Mouse (Mus musculus) forebrain, embryonic 13.5 days (tissue): ENCODE results near the gene Etv6. TPM values are rescaled to one million over a fixed set of nuclear protein-coding genes. Genes with fewer than 3 reads are reported as not detected.

ENCODE experiments used
- ATAC-seq: fragments of 200-750 bp; cut with Nextera tagmentation; 2 replicates; pipeline ENCODE4 v1.8.0; 2017
- H3K27ac ChIP-seq: fragments of 300-500 bp; sonication (generic); 2 replicates; pipeline ENCODE4 v1.5.1; 2015; ENCODE audit warnings: inconsistent platforms, mild to moderate bottlenecking, moderate library complexity
- H3K27me3 ChIP-seq: fragments of 300-500 bp; sonication (generic); 2 replicates; pipeline ENCODE4 v1.6.1; 2015; ENCODE audit warnings: mild to moderate bottlenecking, inconsistent platforms
- H3K36me3 ChIP-seq: fragments of 300-500 bp; sonication (generic); 2 replicates; pipeline ENCODE4 v1.6.1; 2015; ENCODE audit warnings: mild to moderate bottlenecking, inconsistent platforms; ENCODE audit not compliant: poor library complexity, severe bottlenecking
- H3K4me1 ChIP-seq: fragments of 300-500 bp; sonication (generic); 2 replicates; pipeline ENCODE4 v1.6.1; 2015; ENCODE audit warnings: inconsistent platforms
- H3K4me2 ChIP-seq: fragments of 300-500 bp; sonication (generic); 2 replicates; pipeline ENCODE4 v1.6.1; 2015; ENCODE audit warnings: inconsistent platforms, mild to moderate bottlenecking, moderate library complexity
- H3K4me3 ChIP-seq: fragments of 300-500 bp; sonication (generic); 2 replicates; pipeline ENCODE4 v1.5.1; 2015; ENCODE audit warnings: mild to moderate bottlenecking, inconsistent platforms
- H3K9ac ChIP-seq: fragments of 300-500 bp; sonication (generic); 2 replicates; pipeline ENCODE4 v1.6.1; 2015; ENCODE audit warnings: mild to moderate bottlenecking, inconsistent platforms
- H3K9me3 ChIP-seq: fragments of 300-500 bp; sonication (generic); replicated peaks from 2 replicates; pipeline ENCODE4 v1.6.1; 2016; ENCODE audit warnings: inconsistent platforms
- WGBS: fragments of 180-500 bp; shearing (Covaris S2); methylation state at CpG from one replicate; pipeline ENCODE4 v1.1.7; 2015; 5-methylcytosine and 5-hydroxymethylcytosine counted together
- polyA plus RNA-seq: library from polyadenylated mRNA; unstranded; fragments of >200 nt; fragmentation: Nextera tagmentation; extraction: Ambion mirVana; gene quantifications from 2 replicates; pipeline ENCODE4 v1.2.1, GENCODE M21; 2015

Etv6 gene
- polyA plus RNA-seq, 1 experiment from 2014 or later = 7.2 TPM

DNA sequence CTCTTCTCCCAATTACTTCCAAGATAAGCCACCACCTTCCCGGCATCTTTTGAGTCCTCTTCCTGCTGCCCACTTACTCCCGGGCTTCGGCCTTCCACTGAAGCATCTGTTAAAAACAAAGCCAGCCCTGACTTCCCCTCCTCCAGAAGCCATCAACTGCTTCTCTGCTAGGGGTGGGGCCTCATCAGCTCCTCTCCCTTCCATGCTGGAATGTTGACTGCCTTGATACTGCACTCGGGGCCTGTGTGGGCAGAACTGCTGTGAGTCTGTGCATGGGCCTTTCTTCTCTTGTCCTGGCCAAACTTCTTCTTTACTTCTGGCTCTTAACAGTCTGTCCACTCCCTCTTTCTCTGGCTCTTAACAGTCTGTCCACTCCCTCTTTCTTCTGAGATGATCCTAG lies 83.6 kb downstream of the Etv6 start:
- Histone ChIP-seq H3K27ac (no peak overlapping the region), H3K4me1 (peaks cover 10% of the 10 kb centered on the region), H3K9ac (no peak overlapping the region), H3K9me3 (no peaks in the 10 kb centered on the region), H3K4me2 (no peak overlapping the region), H3K27me3 (no peaks in the 10 kb centered on the region), H3K4me3 (no peak overlapping the region), H3K36me3 (0 out of 2 replicates have a peak, but pooled peaks cover 6% of the 10 kb centered on the region)
- WGBS = 39% methylated on average over 4 of the region's 4 CpGs
- ATAC-seq = 0 out of 2 replicates have a peak, but pooled peaks have one; percentile 36

DNA sequence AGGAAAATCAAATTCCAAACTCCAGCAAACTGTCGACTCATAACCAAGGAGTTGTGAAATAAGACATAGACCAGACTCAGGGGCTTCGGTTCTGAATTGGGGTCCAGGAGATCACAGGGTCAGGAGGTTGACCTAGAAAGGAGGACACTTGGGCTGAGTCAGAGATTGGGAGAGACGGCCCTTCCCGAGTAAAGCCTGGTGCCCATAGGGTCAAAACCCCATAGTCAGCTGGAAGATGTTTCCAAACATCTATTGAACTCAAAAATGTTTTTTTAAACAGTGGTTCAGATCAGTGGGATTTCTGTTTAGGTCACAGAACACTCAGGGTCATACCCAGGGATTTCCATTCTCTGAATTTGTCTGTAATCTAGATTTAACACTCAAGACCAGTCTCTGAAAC lies 84.7 kb downstream of the Etv6 start:
- WGBS = 81% methylated on average over 4 of the region's 4 CpGs
- H3K4me3 ChIP-seq = no peak overlapping the region
- no peak overlapping the region for H3K4me2 ChIP-seq
- peaks cover 10% of the 10 kb centered on the region for H3K4me1 ChIP-seq
- 0 out of 2 replicates have a peak, but pooled peaks cover 4% of the 10 kb centered on the region for H3K36me3 ChIP-seq
- ATAC-seq = no peak
- H3K9ac ChIP-seq = no peak overlapping the region
- H3K27ac ChIP-seq = no peak overlapping the region
- no peaks in the 10 kb centered on the region for H3K27me3 ChIP-seq
- no peaks in the 10 kb centered on the region for H3K9me3 ChIP-seq

DNA sequence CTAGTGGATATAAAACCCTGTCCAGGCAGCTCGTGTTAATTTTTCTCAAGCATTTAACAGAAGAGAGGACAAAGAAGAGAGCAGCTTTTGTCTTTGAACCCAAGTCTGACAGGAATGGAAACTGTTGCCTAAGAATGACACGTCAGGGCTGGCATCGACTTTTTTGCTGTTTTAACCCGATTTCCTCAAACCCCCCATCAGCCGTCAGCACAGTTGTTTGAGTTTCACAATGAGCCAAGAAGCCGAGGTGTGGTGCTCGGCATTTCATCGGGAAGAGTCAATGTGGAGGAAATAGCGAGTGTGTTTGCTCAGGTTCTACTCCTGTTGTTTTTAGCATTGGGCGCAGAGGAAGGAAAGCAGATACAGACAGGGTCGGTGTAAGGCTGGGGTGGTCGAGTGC lies 85.2 kb downstream of the Etv6 start:
- no peak for ATAC-seq

DNA sequence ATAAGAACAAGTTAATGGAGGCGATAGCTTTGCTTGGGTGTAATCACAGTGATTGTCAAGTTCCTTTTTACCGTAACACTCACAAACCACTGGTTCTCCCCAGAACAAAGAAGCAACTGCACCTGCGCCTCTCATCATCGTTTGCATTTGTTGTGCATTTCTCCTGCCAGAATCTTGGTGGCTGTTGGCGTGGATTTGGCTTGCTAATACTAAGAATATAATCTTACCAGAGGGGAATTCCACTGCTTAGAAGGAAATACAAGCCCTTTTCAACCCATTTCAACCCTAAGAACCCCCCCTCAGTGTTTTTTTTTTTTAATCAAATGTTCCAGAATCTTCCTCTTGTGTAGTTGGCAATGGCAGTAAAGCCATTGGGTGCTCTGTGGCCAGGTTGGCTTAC lies 87.4 kb downstream of the Etv6 start:
- Histone ChIP-seq H3K4me2 (no peak overlapping the region), H3K27ac (no peak overlapping the region), H3K4me1 (peaks cover 16% of the 10 kb centered on the region), H3K9ac (no peak overlapping the region), H3K36me3 (no peaks in the 10 kb centered on the region), H3K27me3 (no peaks in the 10 kb centered on the region), H3K9me3 (no peaks in the 10 kb centered on the region), H3K4me3 (no peak overlapping the region)
- WGBS = 72% methylated on average over 5 of the region's 5 CpGs
- no peak for ATAC-seq

More for the DNA sequence above, 85.2 kb downstream of the Etv6 start:
- 75% methylated on average over 12 of the region's 12 CpGs for WGBS
- Histone ChIP-seq H3K4me3 (no peak overlapping the region), H3K27me3 (no peaks in the 10 kb centered on the region), H3K9ac (no peak overlapping the region), H3K9me3 (no peaks in the 10 kb centered on the region), H3K27ac (no peak overlapping the region), H3K4me2 (no peak overlapping the region), H3K4me1 (peaks cover 10% of the 10 kb centered on the region), H3K36me3 (no peaks in the 10 kb centered on the region)

DNA sequence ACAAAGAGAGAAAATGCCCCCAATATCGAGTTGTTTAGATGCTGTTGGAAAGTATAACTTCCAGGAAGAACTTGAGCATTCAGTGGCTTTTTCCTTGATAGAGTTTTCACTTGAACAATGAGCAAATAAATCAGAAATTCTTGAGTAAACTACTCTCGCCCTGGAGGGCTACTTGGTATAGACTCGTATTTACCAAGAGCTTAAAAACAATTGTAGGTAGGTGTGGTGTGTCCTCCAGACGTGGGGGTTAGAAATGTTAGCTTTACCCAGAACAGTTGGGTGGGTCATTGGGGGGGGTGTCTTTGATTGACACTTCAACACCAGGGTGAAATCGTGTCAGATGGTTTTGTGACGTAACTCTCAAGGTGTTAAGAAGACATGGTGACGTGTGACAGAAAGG lies 88.0 kb downstream of the Etv6 start:
- H3K27ac ChIP-seq = no peak overlapping the region
- H3K4me2 ChIP-seq = no peak overlapping the region
- WGBS = 86% methylated on average over 7 of the region's 7 CpGs
- no peaks in the 10 kb centered on the region for H3K36me3 ChIP-seq
- H3K27me3 ChIP-seq = no peaks in the 10 kb centered on the region
- H3K9ac ChIP-seq = no peak overlapping the region
- no peaks in the 10 kb centered on the region for H3K9me3 ChIP-seq
- H3K4me3 ChIP-seq = no peak overlapping the region
- H3K4me1 ChIP-seq = peaks cover 20% of the 10 kb centered on the region
- no peak for ATAC-seq

DNA sequence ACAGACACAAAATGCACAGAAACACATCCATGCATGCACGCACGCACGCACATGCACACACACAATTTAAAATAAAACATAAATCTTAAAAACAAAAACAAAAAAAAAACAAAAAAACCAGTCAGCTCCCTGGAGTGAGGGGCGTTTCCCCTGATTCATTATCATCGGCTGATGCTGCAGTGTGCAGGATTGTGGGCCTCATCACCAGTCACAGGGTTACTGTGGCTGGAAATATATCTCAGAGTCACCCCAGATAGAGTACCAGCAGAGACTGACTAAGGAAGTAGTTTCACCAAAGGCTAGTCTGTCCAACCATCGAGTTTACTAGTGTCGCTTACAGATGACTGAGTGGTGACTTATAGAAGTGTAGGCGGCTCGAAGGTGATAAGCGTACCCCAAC lies 88.8 kb downstream of the Etv6 start:
- ATAC-seq = no peak
- 92% methylated on average over 10 of the region's 10 CpGs for WGBS
- H3K27ac ChIP-seq = no peak overlapping the region

DNA sequence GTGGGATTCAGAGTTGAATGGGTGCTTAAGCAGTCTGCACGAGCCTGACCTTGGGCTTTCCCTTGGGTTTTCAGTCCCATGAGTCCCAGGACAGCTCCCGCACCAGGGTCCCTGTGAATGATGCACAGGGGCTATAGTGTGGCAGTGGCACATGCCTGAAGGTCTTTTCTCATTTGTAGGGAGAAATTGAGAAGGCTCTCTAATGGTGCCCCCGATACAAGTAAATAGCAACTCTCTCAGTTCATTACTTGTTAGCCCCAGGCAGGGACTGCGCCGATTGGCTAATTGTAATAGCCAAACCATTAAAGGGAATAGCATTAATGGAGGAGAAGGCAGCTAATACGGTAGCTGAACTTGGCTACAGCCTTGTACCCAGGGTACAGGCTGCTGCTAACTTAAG lies 92.5 kb downstream of the Etv6 start:
- peaks cover 5% of the 10 kb centered on the region; the same call in 1 of the 2 replicates for H3K36me3 ChIP-seq
- H3K9ac ChIP-seq = no peak overlapping the region
- no peak overlapping the region for H3K4me3 ChIP-seq
- H3K9me3 ChIP-seq = no peaks in the 10 kb centered on the region; the same call in 1 of the 2 replicates
- peak; percentile 69 for ATAC-seq
- peaks cover 14% of the 10 kb centered on the region for H3K4me1 ChIP-seq
- WGBS = 41% methylated on average over 6 of the region's 6 CpGs
- no peak overlapping the region for H3K4me2 ChIP-seq
- H3K27ac ChIP-seq = no peak overlapping the region
- no peaks in the 10 kb centered on the region for H3K27me3 ChIP-seq

More for the DNA sequence above, 88.8 kb downstream of the Etv6 start:
- Histone ChIP-seq H3K36me3 (peaks cover 2% of the 10 kb centered on the region; the same call in 1 of the 2 replicates), H3K4me2 (no peak overlapping the region), H3K4me3 (no peak overlapping the region), H3K9me3 (no peaks in the 10 kb centered on the region; the same call in 1 of the 2 replicates), H3K27me3 (no peaks in the 10 kb centered on the region), H3K9ac (no peak overlapping the region), H3K4me1 (peaks cover 17% of the 10 kb centered on the region)

DNA sequence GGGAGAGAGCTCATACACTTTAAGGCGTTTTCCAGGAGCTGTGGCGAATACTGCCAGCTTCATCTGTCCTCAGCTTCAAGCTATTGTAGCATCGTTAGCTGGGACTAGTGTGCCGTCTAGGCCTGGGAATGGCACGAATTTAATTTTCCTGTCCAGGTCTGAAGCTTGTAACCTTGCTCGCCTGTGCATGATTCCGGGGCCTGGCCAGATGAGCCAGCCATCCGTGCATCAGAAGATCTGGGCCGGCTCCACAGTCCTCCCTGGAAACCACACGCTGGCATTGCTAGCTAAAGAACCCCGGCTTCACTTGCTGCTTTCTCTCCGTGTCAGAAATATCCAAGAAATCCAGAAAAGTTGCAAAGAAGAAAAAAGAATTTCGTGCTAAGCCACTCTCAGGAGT lies 93.1 kb downstream of the Etv6 start:
- no peak for ATAC-seq
- 76% methylated on average over 13 of the region's 13 CpGs for WGBS
- peak overlapping the region; percentile 48 for H3K27ac ChIP-seq

DNA sequence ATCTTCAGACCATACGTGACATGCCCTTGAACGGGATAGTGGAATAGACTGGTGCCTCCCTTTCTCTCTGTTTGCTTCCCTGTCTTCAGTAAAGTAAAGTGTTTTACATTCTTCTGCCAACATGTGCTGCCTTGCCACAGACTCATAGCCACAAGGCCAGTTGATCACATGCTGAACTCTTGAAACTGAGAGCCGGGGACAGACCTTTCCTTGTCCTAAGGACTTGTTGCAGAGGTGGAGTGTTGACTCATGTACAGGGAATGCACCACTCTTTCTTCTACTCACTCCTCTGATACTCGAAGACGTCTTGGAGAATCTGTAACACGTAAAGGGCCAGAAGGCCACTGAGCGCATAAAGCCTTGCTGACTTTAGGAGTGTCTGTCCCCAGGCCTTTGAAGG lies 94.3 kb downstream of the Etv6 start:
- Histone ChIP-seq H3K27ac (no peak overlapping the region), H3K4me2 (no peak overlapping the region), H3K9me3 (no peaks in the 10 kb centered on the region; the same call in 1 of the 2 replicates), H3K9ac (no peak overlapping the region), H3K4me1 (peaks cover 13% of the 10 kb centered on the region), H3K36me3 (peaks cover 5% of the 10 kb centered on the region; the same call in 1 of the 2 replicates), H3K27me3 (no peaks in the 10 kb centered on the region), H3K4me3 (no peak overlapping the region)
- 96% methylated on average over 7 of the region's 7 CpGs for WGBS
- no peak for ATAC-seq

More for the DNA sequence above, 93.1 kb downstream of the Etv6 start:
- H3K9ac ChIP-seq = no peak overlapping the region
- no peaks in the 10 kb centered on the region for H3K27me3 ChIP-seq
- H3K36me3 ChIP-seq = peaks cover 5% of the 10 kb centered on the region; the same call in 1 of the 2 replicates
- no peaks in the 10 kb centered on the region; the same call in 1 of the 2 replicates for H3K9me3 ChIP-seq
- no peak overlapping the region for H3K4me3 ChIP-seq
- H3K4me1 ChIP-seq = peaks cover 13% of the 10 kb centered on the region
- no peak overlapping the region for H3K4me2 ChIP-seq

DNA sequence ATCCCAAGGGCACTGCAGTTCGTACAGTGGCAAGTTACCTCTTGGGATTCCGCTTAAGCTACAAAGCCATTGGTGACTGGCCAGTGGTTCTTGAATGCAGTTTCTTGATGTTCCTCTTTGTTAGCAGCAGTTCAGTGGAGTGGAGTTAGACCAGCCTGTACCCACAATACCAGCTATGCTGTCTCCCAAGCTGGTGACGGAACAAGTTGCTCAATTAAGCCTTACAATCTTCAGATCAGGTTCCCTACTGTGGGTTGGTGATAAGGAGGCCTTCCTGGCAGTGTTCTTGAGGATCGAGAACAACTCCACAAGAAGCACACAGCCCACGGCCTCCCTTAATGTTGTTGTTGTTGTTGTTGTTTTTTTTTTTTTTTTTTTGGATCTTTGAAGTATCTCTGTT lies 95.3 kb downstream of the Etv6 start:
- WGBS = 99% methylated on average over 5 of the region's 5 CpGs
- no peak overlapping the region for H3K4me2 ChIP-seq
- no peak for ATAC-seq
- no peak overlapping the region for H3K4me3 ChIP-seq
- H3K36me3 ChIP-seq = peaks cover 5% of the 10 kb centered on the region; the same call in 1 of the 2 replicates
- H3K9ac ChIP-seq = no peak overlapping the region
- no peak overlapping the region for H3K27ac ChIP-seq
- H3K9me3 ChIP-seq = no peaks in the 10 kb centered on the region; the same call in 1 of the 2 replicates
- peaks cover 13% of the 10 kb centered on the region for H3K4me1 ChIP-seq
- no peaks in the 10 kb centered on the region for H3K27me3 ChIP-seq

DNA sequence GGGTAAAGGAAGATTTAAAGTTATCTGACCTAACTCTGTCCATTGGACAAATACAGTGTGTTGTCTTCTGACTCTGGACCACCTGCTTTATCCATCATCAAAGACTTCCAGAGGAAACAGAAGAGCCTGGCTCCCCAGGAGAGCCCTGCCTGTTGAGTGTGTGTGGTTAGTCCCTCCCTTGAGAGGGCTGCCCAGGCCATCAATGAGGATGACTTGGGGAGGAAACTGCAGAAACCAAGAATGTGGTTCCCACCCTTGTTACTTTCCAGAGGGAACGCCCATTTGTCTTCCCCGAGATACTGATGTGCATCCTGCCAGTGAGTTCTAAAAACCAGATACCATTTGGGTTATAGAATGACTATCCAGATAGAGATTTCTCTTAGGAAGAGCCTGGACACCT lies 96.1 kb downstream of the Etv6 start:
- H3K27me3 ChIP-seq = no peaks in the 10 kb centered on the region
- H3K9ac ChIP-seq = no peak overlapping the region
- H3K9me3 ChIP-seq = no peaks in the 10 kb centered on the region; the same call in 1 of the 2 replicates
- no peak overlapping the region for H3K4me2 ChIP-seq
- H3K4me3 ChIP-seq = no peak overlapping the region
- H3K27ac ChIP-seq = no peak overlapping the region
- WGBS = 93% methylated on average over 2 of the region's 2 CpGs
- ATAC-seq = no peak
- peaks cover 5% of the 10 kb centered on the region; the same call in 1 of the 2 replicates for H3K36me3 ChIP-seq
- peaks cover 13% of the 10 kb centered on the region for H3K4me1 ChIP-seq

DNA sequence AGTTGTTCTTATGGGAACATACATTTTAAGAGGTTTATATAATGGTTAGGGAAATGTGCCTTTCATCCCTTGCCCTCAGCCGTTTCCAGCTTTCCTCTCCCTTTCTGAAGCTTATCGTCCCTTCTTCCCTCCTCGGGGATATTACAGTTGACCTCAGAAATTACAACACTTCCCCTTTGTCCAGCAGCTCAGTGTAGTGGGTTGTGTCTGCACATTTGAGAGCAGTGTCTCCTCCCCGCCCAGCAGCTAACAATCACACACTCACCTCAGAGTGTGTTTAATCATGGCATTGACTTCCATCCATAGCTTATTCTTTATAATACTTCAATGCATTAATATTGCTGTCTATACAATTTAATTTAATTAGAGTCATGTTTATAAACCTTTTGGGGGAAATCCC lies 98.3 kb downstream of the Etv6 start:
- WGBS = 82% methylated on average over 4 of the region's 4 CpGs
- H3K9me3 ChIP-seq = no peaks in the 10 kb centered on the region; the same call in 1 of the 2 replicates
- no peaks in the 10 kb centered on the region for H3K4me1 ChIP-seq
- H3K27me3 ChIP-seq = no peaks in the 10 kb centered on the region
- no peak for ATAC-seq
- H3K27ac ChIP-seq = no peak overlapping the region
- H3K36me3 ChIP-seq = peaks cover 9% of the 10 kb centered on the region; the same call in 1 of the 2 replicates
- no peak overlapping the region for H3K4me3 ChIP-seq
- H3K4me2 ChIP-seq = no peak overlapping the region
- H3K9ac ChIP-seq = no peak overlapping the region

DNA sequence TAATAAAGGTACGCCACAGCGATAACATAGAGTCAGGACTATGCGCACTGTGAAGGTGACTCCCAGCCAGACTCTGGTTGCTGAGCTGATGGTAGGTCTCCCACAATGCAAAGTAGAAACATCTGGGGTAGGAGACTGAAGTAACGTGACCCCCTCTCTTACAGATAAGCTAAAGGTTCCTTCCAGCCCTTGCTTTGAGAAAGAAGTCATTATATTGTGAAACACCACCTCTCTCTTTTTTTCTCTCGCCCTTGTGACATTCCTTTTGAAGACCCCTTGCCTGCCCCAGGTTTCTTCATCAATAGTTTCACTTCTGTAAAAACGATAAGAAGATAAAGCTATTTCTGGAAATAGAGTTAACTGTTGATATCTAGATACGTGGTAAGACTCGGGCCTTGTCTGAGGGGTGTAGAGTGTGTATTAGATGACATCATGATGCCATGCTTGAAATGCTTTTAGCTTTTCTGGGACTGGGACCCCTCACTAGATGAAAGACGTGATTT lies 99.4 kb downstream of the Etv6 start:
- no peak overlapping the region for H3K4me3 ChIP-seq
- no peak for ATAC-seq
- 90% methylated on average over 9 of the region's 9 CpGs for WGBS

More for the DNA sequence above, 99.4 kb downstream of the Etv6 start:
- no peaks in the 10 kb centered on the region for H3K4me1 ChIP-seq
- no peaks in the 10 kb centered on the region for H3K27me3 ChIP-seq
- H3K27ac ChIP-seq = no peak overlapping the region
- H3K36me3 ChIP-seq = peaks cover 4% of the 10 kb centered on the region; the same call in 1 of the 2 replicates
- H3K9ac ChIP-seq = no peak overlapping the region
- H3K9me3 ChIP-seq = no peaks in the 10 kb centered on the region
- H3K4me2 ChIP-seq = no peak overlapping the region
